Mouse (Mus musculus): ENCODE data around the gene Phf19. TPM values are rescaled to one million over a fixed set of nuclear protein-coding genes. Genes with fewer than 3 reads are reported as not detected.

Gene Phf19
- 2.0 TPM for polyA plus RNA-seq (2014; fragmentation: Illumina TruSeq; extraction: RNeasy Lipid Tissue Mini Kit (QIAGEN cat#74804); ENCODE audit: low read depth, low replicate concordance)

DNA sequence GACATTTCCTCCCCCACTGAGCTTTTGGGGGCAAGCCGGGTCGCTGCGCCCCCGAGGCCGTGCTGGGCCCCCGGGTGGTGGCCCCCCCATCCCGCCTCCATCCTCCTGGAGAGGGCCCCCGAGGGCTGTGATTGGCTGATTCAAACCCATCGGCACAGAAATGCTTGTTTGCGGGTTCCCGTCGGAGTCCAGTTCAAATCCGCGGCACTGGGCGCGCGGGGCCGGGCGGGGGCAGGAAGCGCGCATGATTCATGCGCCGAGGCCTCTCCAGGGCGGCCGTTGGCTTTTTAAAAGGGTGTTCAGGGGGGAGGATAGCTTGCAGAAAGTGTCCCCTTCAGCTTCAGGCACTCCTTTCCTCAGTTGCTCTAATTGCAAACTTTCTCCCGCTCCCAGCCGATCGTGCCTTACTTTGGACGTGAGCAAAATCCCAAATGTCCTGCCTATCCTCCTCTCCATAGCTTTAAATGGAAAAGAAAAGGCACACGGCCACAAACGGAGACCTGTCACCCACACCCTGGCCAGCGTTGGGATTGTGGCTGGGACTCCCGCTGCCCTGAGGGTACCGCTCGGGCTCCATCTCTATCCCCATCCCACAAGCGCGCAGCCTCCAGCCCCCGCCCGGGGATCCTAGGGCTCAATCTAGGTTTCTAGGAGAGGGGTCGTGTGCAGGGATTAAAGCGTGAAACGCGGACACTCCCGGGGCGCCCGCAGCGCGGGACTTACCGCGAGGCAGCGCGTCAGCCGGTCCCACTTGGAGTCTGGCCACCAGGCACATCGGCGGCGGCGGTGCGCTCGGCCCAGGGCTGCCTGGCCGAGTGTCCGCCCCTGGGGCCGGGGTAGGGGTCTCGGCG, at the start of gene Phf19:
Gene Phf19, minus strand, starts transcription at position 809 of the 851 bp plus-strand sequence.

DNA sequence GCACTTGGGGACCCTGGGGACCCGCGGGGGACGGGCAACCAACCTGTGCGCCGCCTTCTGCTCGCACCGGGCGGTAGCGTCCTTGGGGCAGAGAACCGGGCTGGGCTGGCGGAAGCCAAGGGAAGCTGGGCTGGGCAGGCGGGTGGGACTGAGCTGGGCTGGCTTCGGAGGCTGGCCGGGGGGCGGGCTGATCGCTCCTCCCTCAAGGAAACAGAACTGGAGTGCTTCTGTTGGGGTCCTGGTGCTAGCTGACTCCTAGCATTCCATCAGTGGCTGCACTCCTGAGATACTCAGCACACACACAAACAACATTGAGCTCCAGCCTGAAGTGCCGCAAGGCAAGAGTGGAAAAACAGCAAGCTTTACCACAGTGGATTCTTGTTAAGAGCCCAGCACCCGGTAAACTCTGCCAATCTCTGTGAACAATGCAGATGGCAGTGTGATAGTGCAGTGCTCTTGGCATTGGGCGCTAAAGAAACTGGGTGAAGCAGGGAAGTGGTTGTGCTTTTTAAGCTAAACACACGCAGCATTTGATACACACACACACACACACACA, 47.7 kb upstream of the Phf19 start, which contains the start of gene Traf1:
Gene Traf1, minus strand, starts transcription at position 292 of the 556 bp plus-strand sequence.

DNA sequence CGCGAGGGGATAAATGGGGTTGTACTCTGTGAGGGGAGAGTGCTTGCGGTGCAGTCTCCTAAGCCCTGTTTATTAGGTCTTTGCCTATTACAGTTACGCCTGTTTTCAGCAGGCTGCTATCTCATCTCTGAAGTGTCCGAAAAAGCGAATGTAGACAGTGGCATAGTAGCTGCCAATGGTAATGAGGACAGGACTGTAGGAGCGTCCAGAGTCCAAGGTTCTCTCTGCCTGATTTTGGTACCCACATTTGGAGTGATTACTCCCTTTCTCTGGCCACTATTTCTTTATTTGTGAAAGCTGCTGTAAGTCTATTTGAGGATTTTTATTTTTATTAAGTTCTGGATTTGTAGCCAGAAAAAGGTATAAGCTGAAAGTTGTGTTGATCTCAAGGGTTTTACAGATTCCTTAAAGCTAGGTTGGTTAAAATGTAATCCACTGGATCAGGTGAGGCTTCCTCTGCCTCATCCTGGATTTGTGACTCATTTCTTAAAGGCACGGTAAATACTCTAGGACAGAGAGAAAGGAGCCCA, 38.9 kb downstream of the Phf19 start, which contains the start of gene Psmd5:
Gene Psmd5, minus strand, starts transcription at position 153 of the 530 bp plus-strand sequence.

DNA sequence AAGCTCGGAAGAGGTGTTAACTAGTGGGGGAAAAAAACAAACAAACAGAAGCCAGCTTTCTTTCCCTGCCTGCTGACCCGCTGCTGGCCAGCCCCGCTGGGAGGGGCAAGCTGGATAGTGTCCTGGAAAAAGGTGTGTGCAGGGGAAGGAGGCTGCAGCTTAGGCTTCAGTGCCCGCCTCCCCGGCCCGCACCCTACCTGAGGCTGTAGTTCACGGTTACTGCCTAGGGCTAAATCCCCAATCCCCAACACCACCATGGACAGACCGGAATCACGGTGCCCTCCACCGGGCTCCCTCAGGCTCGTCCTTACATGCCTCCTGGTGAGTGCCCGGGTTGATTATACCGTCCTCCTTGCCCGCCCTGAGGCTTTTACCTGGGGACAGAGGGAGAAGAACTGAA, 39.6 kb downstream of the Phf19 start, which contains the start of gene Cutal:
Gene Cutal, plus strand, starts transcription at position 126 of the 400 bp plus-strand sequence.

Other genes starting within 250 kb of the Phf19 start
- 63.2 TPM for gene Gapvd1, start 158.8 kb downstream of the Phf19 start, polyA plus RNA-seq (2014; fragmentation: Illumina TruSeq; extraction: RNeasy Lipid Tissue Mini Kit (QIAGEN cat#74804); ENCODE audit: low read depth, low replicate concordance)
- 1,305 TPM for gene Hspa5, start 142.1 kb downstream of the Phf19 start, polyA plus RNA-seq (2014; fragmentation: Illumina TruSeq; extraction: RNeasy Lipid Tissue Mini Kit (QIAGEN cat#74804); ENCODE audit: low read depth, low replicate concordance)
- gene Rabepk, start 114.1 kb downstream of the Phf19 start, polyA plus RNA-seq (2014; fragmentation: Illumina TruSeq; extraction: RNeasy Lipid Tissue Mini Kit (QIAGEN cat#74804); ENCODE audit: low read depth, low replicate concordance): 9.6 TPM
- 127 TPM for gene Fbxw2, start 87.7 kb downstream of the Phf19 start, polyA plus RNA-seq (2014; fragmentation: Illumina TruSeq; extraction: RNeasy Lipid Tissue Mini Kit (QIAGEN cat#74804); ENCODE audit: low read depth, low replicate concordance)
- gene Gm34653, start 81.0 kb downstream of the Phf19 start, polyA plus RNA-seq (2014; fragmentation: Illumina TruSeq; extraction: RNeasy Lipid Tissue Mini Kit (QIAGEN cat#74804); ENCODE audit: low read depth, low replicate concordance): not detected
- not detected for gene Cutal, start 39.6 kb downstream of the Phf19 start, polyA plus RNA-seq (2014; fragmentation: Illumina TruSeq; extraction: RNeasy Lipid Tissue Mini Kit (QIAGEN cat#74804); ENCODE audit: low read depth, low replicate concordance)
- 72.4 TPM for gene Psmd5, start 39.1 kb downstream of the Phf19 start, polyA plus RNA-seq (2014; fragmentation: Illumina TruSeq; extraction: RNeasy Lipid Tissue Mini Kit (QIAGEN cat#74804); ENCODE audit: low read depth, low replicate concordance)
- gene Traf1, start 47.7 kb upstream of the Phf19 start, polyA plus RNA-seq (2014; fragmentation: Illumina TruSeq; extraction: RNeasy Lipid Tissue Mini Kit (QIAGEN cat#74804); ENCODE audit: low read depth, low replicate concordance): 1.7 TPM
- gene Hc, start 147.4 kb upstream of the Phf19 start, polyA plus RNA-seq (2014; fragmentation: Illumina TruSeq; extraction: RNeasy Lipid Tissue Mini Kit (QIAGEN cat#74804); ENCODE audit: low read depth, low replicate concordance): 1.3 TPM
- 0.93 TPM for gene AI182371, start 187.5 kb upstream of the Phf19 start, polyA plus RNA-seq (2014; fragmentation: Illumina TruSeq; extraction: RNeasy Lipid Tissue Mini Kit (QIAGEN cat#74804); ENCODE audit: low read depth, low replicate concordance)
- 32.0 TPM for gene Cntrl, start 195.5 kb upstream of the Phf19 start, polyA plus RNA-seq (2014; fragmentation: Illumina TruSeq; extraction: RNeasy Lipid Tissue Mini Kit (QIAGEN cat#74804); ENCODE audit: low read depth, low replicate concordance)

All from adrenal gland, adult 10 weeks (tissue).